ENCODE assay signal across 14 mouse cellular contexts in the genomic region with DNA sequence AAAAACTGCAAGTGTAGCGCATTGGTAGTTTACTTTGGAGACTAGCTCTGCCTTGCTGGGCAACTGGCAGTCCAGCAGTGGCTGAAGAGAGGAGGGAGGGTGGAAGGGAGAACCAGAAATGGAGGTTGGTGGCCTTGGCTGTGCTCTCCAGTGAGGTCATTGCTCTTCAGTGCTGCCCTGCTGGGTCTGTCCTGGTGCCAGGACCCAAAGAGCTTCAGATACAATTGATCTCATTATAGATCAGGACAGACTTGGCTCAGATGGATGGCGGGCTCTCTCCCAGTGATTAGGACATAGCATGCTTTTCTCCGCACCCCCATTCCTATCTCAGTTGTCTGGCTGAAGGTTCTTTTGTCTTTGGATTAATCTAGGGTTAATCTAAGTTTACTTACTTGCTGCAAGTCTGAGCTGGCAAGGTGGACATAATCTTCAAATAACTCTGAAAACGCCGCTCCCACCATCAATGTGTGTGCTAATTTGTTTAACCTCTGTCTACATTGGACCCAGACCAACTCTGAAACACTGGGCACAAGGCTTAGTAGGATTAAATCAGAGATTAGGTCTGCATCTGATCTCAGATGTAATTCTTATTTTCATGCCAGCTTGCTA.
DNase-seq lines count a peak whose midpoint lies in the region.
"Had no signal": no experiment of that assay in that cellular context is flagged by ENCODE, and none has a peak within 500 bp of the region (broad histone marks: within the 10 kb centered on the region; RNA-seq: fewer than 3 reads in every experiment).

No protein-coding gene starts in this region.

- peak; percentile 17 for DNase-seq in adrenal gland, adult 2 months
- no peak for DNase-seq in adrenal gland, adult 8-10 months
- DNase-seq in heart, adult 11 months, result peak; percentile 21
- no peak for DNase-seq in heart, postnatal 4 days
- DNase-seq in lung, postnatal 36 days, result peak; percentile 24
- no peak for DNase-seq in lung, postnatal 10 days
- peak; percentile 46 for DNase-seq in urinary bladder, postnatal 14 days (ENCODE audit: low spot score)
- no peak for DNase-seq in spleen, postnatal 14 days (ENCODE audit: low spot score in 2 of 2)
- DNase-seq: heart, adult 18-20 months; heart, postnatal 14 days; lung, embryonic 14.5 days; midbrain, embryonic 14.5 days; retina, postnatal 1 day; thymus, postnatal 25 days had no signal

Comparison
In these comparisons a context has a peak if more than half of its experiments do, and no peak if none do; other contexts are left out.
1. DNase-seq: peak in adrenal gland, adult 2 months (single experiment), heart, adult 11 months (single experiment), lung, postnatal 36 days (single experiment) and urinary bladder, postnatal 14 days (single experiment); none in adrenal gland, adult 8-10 months (single experiment), heart, postnatal 4 days (single experiment), lung, postnatal 10 days (single experiment) and spleen, postnatal 14 days (0 of 2).